10 mouse cellular contexts compared by ENCODE assay signal in genomic region chr3:36853733-36854440, GRCm38 (mm10). TPM values are rescaled to one million over a fixed set of nuclear protein-coding genes. Genes with fewer than 3 reads are reported as not detected.
DNase-seq lines count a peak whose midpoint lies in the region; ATAC-seq and TF ChIP-seq lines count a peak whose summit lies in the region.
"Had no signal": no experiment of that assay in that cellular context is flagged by ENCODE, and none has a peak within 500 bp of the region (broad histone marks: within the 10 kb centered on the region; RNA-seq: fewer than 3 reads in every experiment).

No protein-coding gene starts in this region.

- WGBS in liver, embryonic 14.5 days (ENCODE audit: insufficient replicate concordance) = 4% methylated on average over 10 of the region's 10 CpGs
- WGBS in thymus, adult 2 months = 3% methylated on average over 10 of the region's 10 CpGs
- 67% methylated on average over 10 of the region's 10 CpGs for WGBS in midbrain, embryonic 15.5 days

- peak; percentile 12; the same call in 1 of the 2 replicates for TF ChIP-seq CTCF in layer of hippocampus, adult 2 months (conservative IDR thresholded peaks at IDR 0.05)
- TF ChIP-seq CTCF in liver, embryonic 14.5 days (IDR thresholded peaks at IDR 0.05; ENCODE audit: low read depth) = no peak
- no peak for TF ChIP-seq CTCF in thymus, adult 2 months (IDR thresholded peaks at IDR 0.05; ENCODE audit: borderline replicate concordance, control insufficient read depth, extremely low read depth, insufficient read depth, low read length, poor library complexity)

- H3K4me2 ChIP-seq in liver, embryonic 14.5 days (ENCODE audit: low read depth) = peak overlapping the region; percentile 54
- H3K4me2 ChIP-seq in midbrain, embryonic 15.5 days = no peak overlapping the region
- H3K4me2 ChIP-seq: midbrain, embryonic 12.5 days had no signal

- peaks cover 0 to 5% of the 10 kb centered on the region in 2 experiments; a peak in 1 of 4 replicates for H3K4me1 ChIP-seq in liver, embryonic 14.5 days (replicated peaks; ENCODE audit: control insufficient read depth in 2 of 2, insufficient read depth in 2 of 2, low read length in 1 of 2)
- H3K4me1 ChIP-seq in thymus, adult 2 months (replicated peaks; ENCODE audit: control insufficient read depth, insufficient read depth, low read length) = peaks cover 12% of the 10 kb centered on the region
- H3K4me1 ChIP-seq in midbrain, embryonic 15.5 days = no peaks in the 10 kb centered on the region
- H3K4me1 ChIP-seq: midbrain, embryonic 12.5 days had no signal

- H3K36me3 ChIP-seq in liver, embryonic 14.5 days (replicated peaks; ENCODE audit: control insufficient read depth, insufficient read depth, low read depth) = no peaks in the 10 kb centered on the region
- no peaks in the 10 kb centered on the region for H3K36me3 ChIP-seq in thymus, adult 2 months (ENCODE audit: control insufficient read depth, insufficient read depth, low read length)
- no peaks in the 10 kb centered on the region for H3K36me3 ChIP-seq in midbrain, embryonic 15.5 days (replicated peaks)
- H3K36me3 ChIP-seq: midbrain, embryonic 12.5 days had no signal

- no peak for TF ChIP-seq EP300 in liver, embryonic 14.5 days (IDR thresholded peaks at IDR 0.05; ENCODE audit: low read depth)

- TF ChIP-seq POLR2A in thymus, adult 2 months (IDR thresholded peaks at IDR 0.05; ENCODE audit: control insufficient read depth, extremely low read depth, insufficient read depth, low read length, poor library complexity) = no peak

- no peaks in the 10 kb centered on the region for H3K27me3 ChIP-seq in liver, embryonic 14.5 days (ENCODE audit: control insufficient read depth, insufficient read depth, low read length)
- H3K27me3 ChIP-seq in thymus, adult 2 months (ENCODE audit: control insufficient read depth, insufficient read depth, low read length) = no peaks in the 10 kb centered on the region
- H3K27me3 ChIP-seq in midbrain, embryonic 15.5 days (replicated peaks) = no peaks in the 10 kb centered on the region
- H3K27me3 ChIP-seq: midbrain, embryonic 12.5 days had no signal

- H3K4me3 ChIP-seq in layer of hippocampus, adult 2 months = no peak overlapping the region
- H3K4me3 ChIP-seq in liver, embryonic 14.5 days (ENCODE audit: insufficient read depth in 1 of 2, low read depth in 2 of 2, low read length in 2 of 2) = peak overlapping the region; percentile 21 to 24; a peak in 3 of 4 replicates
- H3K4me3 ChIP-seq in thymus, adult 2 months (ENCODE audit: control insufficient read depth, insufficient read depth, low read length) = peak overlapping the region; percentile 7; the same call in 1 of the 2 replicates
- no peak overlapping the region for H3K4me3 ChIP-seq in midbrain, embryonic 15.5 days
- H3K4me3 ChIP-seq: midbrain, embryonic 12.5 days had no signal

- no peak overlapping the region for H3K9ac ChIP-seq in liver, embryonic 14.5 days (replicated peaks)
- H3K9ac ChIP-seq in midbrain, embryonic 15.5 days = no peak overlapping the region
- H3K9ac ChIP-seq: midbrain, embryonic 12.5 days had no signal

- peak; percentile 96 for ATAC-seq in activated CD4-positive, CD25-positive, alpha-beta regulatory T cell, adult 4 months
- peak; percentile 57; the same call in 1 of the 2 replicates for ATAC-seq in liver, embryonic 14.5 days (ENCODE audit: insufficient read depth)
- no peak for ATAC-seq in midbrain, embryonic 15.5 days (replicated peaks)

- H3K9me3 ChIP-seq in liver, embryonic 14.5 days (ENCODE audit: control insufficient read depth, low read length) = no peaks in the 10 kb centered on the region
- no peaks in the 10 kb centered on the region for H3K9me3 ChIP-seq in midbrain, embryonic 15.5 days
- H3K9me3 ChIP-seq: midbrain, embryonic 12.5 days had no signal

- no peak for DNase-seq in layer of hippocampus, adult 2 months (ENCODE audit: low spot score in 2 of 2)
- DNase-seq in layer of hippocampus, adult 9-10 months (ENCODE audit: low spot score) = no peak
- DNase-seq in liver, embryonic 14.5 days (ENCODE audit: low read depth in 3 of 3, low spot score in 3 of 3) = peak in 1 of 3 experiments; percentile 3
- peak; percentile 46 for DNase-seq in thymus, adult 2 months
- DNase-seq in right cerebral cortex, postnatal 36 days (ENCODE audit: low spot score in 2 of 2) = no peak
- DNase-seq in left cerebral cortex, adult 9 months (ENCODE audit: low spot score in 2 of 2) = no peak
- DNase-seq: adrenal gland, postnatal 36 days had no signal

- no peak overlapping the region for H3K27ac ChIP-seq in layer of hippocampus, adult 2 months
- no peak overlapping the region for H3K27ac ChIP-seq in liver, embryonic 14.5 days
- H3K27ac ChIP-seq in thymus, adult 2 months (ENCODE audit: control insufficient read depth, insufficient read depth, low read length) = peak overlapping the region; percentile 99
- H3K27ac ChIP-seq in midbrain, embryonic 15.5 days = no peak overlapping the region
- H3K27ac ChIP-seq: midbrain, embryonic 12.5 days had no signal

RNA-seq across cellular contexts. Expression of gene 4932438A13Rik, which starts 9.0 kb away (rescaled TPM):
- 10 to 100 TPM; 95.0 to 98.2 TPM for total RNA-seq in layer of hippocampus, adult 2 months (2021)
- polyA plus RNA-seq in activated CD4-positive, CD25-positive, alpha-beta regulatory T cell, adult 4 months (2017; shearing (Covaris generic)) = 10 to 100 TPM; 52.6 to 74.6 TPM
- polyA plus RNA-seq in liver, embryonic 14.5 days (2012; rRNA removed) = 3.9 and 5.7 TPM in 2 replicates
- 14.6 and 15.0 TPM in 2 replicates for polyA plus RNA-seq in liver, embryonic 14.5 days (2014; fragmentation: Nextera tagmentation; extraction: Ambion mirVana)
- polyA plus RNA-seq in thymus, adult 2 months (2012; rRNA removed) = 33.4 and 34.4 TPM in 2 replicates
- polyA plus RNA-seq in midbrain, embryonic 15.5 days (2015; fragmentation: Nextera tagmentation; extraction: Ambion mirVana) = 84.3 and 89.3 TPM in 2 replicates

Comparison
In these comparisons a context has a peak if more than half of its experiments do, and no peak if none do; other contexts are left out.
1. H3K4me3 ChIP-seq: peak in liver, embryonic 14.5 days (2 of 2) and thymus, adult 2 months (single experiment); none in layer of hippocampus, adult 2 months (single experiment) and midbrain, embryonic 15.5 days (single experiment).